Mouse (Mus musculus): ENCODE data around the gene C1qtnf9. TPM values are rescaled to one million over a fixed set of nuclear protein-coding genes. Genes with fewer than 3 reads are reported as not detected.

C1qtnf9 gene
- polyA plus RNA-seq, 1 experiment from 2014 or later, result 0.23 TPM

GRCm38 (mm10) chr14:60770594-60770993 lies 2.7 kb downstream of the C1qtnf9 start:
- ATAC-seq (ENCODE audit: low FRiP score), result peak; percentile 4; the same call in 1 of the 2 replicates
- H3K4me2 ChIP-seq, result 0 out of 2 replicates have a peak overlapping the region, but pooled peaks have one; percentile 53
- H3K4me3 ChIP-seq (replicated peaks), result no peak overlapping the region
- no peaks in the 10 kb centered on the region for H3K27me3 ChIP-seq
- WGBS, result 78% methylated on average over 6 of the region's 6 CpGs
- no peaks in the 10 kb centered on the region for H3K36me3 ChIP-seq (replicated peaks)
- no peak overlapping the region for H3K27ac ChIP-seq
- H3K4me1 ChIP-seq, result no peaks in the 10 kb centered on the region
- no peaks in the 10 kb centered on the region for H3K9me3 ChIP-seq
- no peak overlapping the region for H3K9ac ChIP-seq

- peak overlapping the region; percentile 53 for H3K4me2 ChIP-seq
- WGBS, result 5% methylated on average over 8 of the region's 8 CpGs
- H3K36me3 ChIP-seq (replicated peaks), result no peaks in the 10 kb centered on the region
- H3K9me3 ChIP-seq, result no peaks in the 10 kb centered on the region
- H3K4me1 ChIP-seq, result no peaks in the 10 kb centered on the region
- H3K4me3 ChIP-seq (replicated peaks), result peak overlapping the region; percentile 32
- H3K27ac ChIP-seq, result no peak overlapping the region
- no peak overlapping the region for H3K9ac ChIP-seq
- H3K27me3 ChIP-seq, result no peaks in the 10 kb centered on the region
- peak; percentile 73 for ATAC-seq (ENCODE audit: low FRiP score)
These were observed 3.1 kb downstream of the C1qtnf9 start for GRCm38 (mm10) chr14:60771057-60771456.

GRCm38 (mm10) chr14:60773476-60773875 lies 5.5 kb downstream of the C1qtnf9 start:
- no peaks in the 10 kb centered on the region for H3K36me3 ChIP-seq (replicated peaks)
- no peaks in the 10 kb centered on the region for H3K27me3 ChIP-seq
- no peaks in the 10 kb centered on the region for H3K4me1 ChIP-seq
- no peak overlapping the region for H3K9ac ChIP-seq
- no peak overlapping the region for H3K4me3 ChIP-seq (replicated peaks)
- H3K27ac ChIP-seq, result no peak overlapping the region
- 79% methylated on average over 2 of the region's 2 CpGs for WGBS
- ATAC-seq (ENCODE audit: low FRiP score), result no peak
- no peak overlapping the region for H3K4me2 ChIP-seq
- H3K9me3 ChIP-seq, result no peaks in the 10 kb centered on the region

GRCm38 (mm10) chr14:60776521-60776920 lies 8.6 kb downstream of the C1qtnf9 start:
- H3K9me3 ChIP-seq, result no peaks in the 10 kb centered on the region
- no peaks in the 10 kb centered on the region for H3K36me3 ChIP-seq (replicated peaks)
- H3K9ac ChIP-seq, result no peak overlapping the region
- H3K4me3 ChIP-seq (replicated peaks), result no peak overlapping the region
- H3K4me2 ChIP-seq, result no peak overlapping the region
- 87% methylated on average over 8 of the region's 8 CpGs for WGBS
- H3K27me3 ChIP-seq, result no peaks in the 10 kb centered on the region
- no peak overlapping the region for H3K27ac ChIP-seq
- H3K4me1 ChIP-seq, result no peaks in the 10 kb centered on the region
- no peak for ATAC-seq (ENCODE audit: low FRiP score)

GRCm38 (mm10) chr14:60777485-60777919 lies 9.6 kb downstream of the C1qtnf9 start:
- Histone ChIP-seq H3K27me3 (0 out of 2 replicates have a peak, but pooled peaks cover 3% of the 10 kb centered on the region), H3K36me3 (replicated peaks) (no peaks in the 10 kb centered on the region), H3K27ac (no peak overlapping the region), H3K9ac (no peak overlapping the region), H3K9me3 (no peaks in the 10 kb centered on the region), H3K4me3 (replicated peaks) (no peak overlapping the region), H3K4me2 (no peak overlapping the region), H3K4me1 (no peaks in the 10 kb centered on the region)
- 88% methylated on average over 5 of the region's 5 CpGs for WGBS
- no peak for ATAC-seq (ENCODE audit: low FRiP score)

GRCm38 (mm10) chr14:60779198-60779597 lies 11.3 kb downstream of the C1qtnf9 start:
- Histone ChIP-seq H3K4me2 (no peak overlapping the region), H3K4me1 (no peaks in the 10 kb centered on the region), H3K9ac (no peak overlapping the region), H3K9me3 (no peaks in the 10 kb centered on the region), H3K27me3 (peaks cover 10% of the 10 kb centered on the region; the same call in 1 of the 2 replicates), H3K4me3 (replicated peaks) (no peak overlapping the region), H3K36me3 (replicated peaks) (no peaks in the 10 kb centered on the region), H3K27ac (no peak overlapping the region)
- ATAC-seq (ENCODE audit: low FRiP score), result no peak
- WGBS, result 94% methylated on average over 7 of the region's 7 CpGs

GRCm38 (mm10) chr14:60782121-60782656 lies 14.3 kb downstream of the C1qtnf9 start:
- Histone ChIP-seq H3K4me1 (peaks cover 12% of the 10 kb centered on the region), H3K9me3 (no peaks in the 10 kb centered on the region), H3K27me3 (peaks cover 10% of the 10 kb centered on the region; the same call in 1 of the 2 replicates), H3K36me3 (replicated peaks) (no peaks in the 10 kb centered on the region), H3K4me2 (no peak overlapping the region), H3K27ac (no peak overlapping the region), H3K9ac (no peak overlapping the region), H3K4me3 (replicated peaks) (no peak overlapping the region)
- ATAC-seq (ENCODE audit: low FRiP score), result no peak
- WGBS, result 51% methylated on average over 7 of the region's 7 CpGs

- Histone ChIP-seq H3K27ac (no peak overlapping the region), H3K27me3 (peaks cover 10% of the 10 kb centered on the region; the same call in 1 of the 2 replicates), H3K4me2 (no peak overlapping the region), H3K36me3 (replicated peaks) (0 out of 2 replicates have a peak, but pooled peaks cover 3% of the 10 kb centered on the region), H3K4me1 (peaks cover 12% of the 10 kb centered on the region), H3K9me3 (no peaks in the 10 kb centered on the region), H3K4me3 (replicated peaks) (no peak overlapping the region), H3K9ac (no peak overlapping the region)
- ATAC-seq (ENCODE audit: low FRiP score), result no peak
- 54% methylated on average over 8 of the region's 8 CpGs for WGBS
These were observed 15.3 kb downstream of the C1qtnf9 start for GRCm38 (mm10) chr14:60783196-60783595.

GRCm38 (mm10) chr14:60784427-60785315 lies 16.7 kb downstream of the C1qtnf9 start, which contains the start of gene Mipep:
Gene Mipep, plus strand, starts transcription at chr14:60784573.
- Histone ChIP-seq H3K9me3 (no peaks in the 10 kb centered on the region), H3K4me2 (peak within 1 kb of the TSS; percentile 82), H3K27ac (peak within 1 kb of the TSS; percentile 59; the same call in 1 of the 2 replicates), H3K4me3 (replicated peaks) (peak within 1 kb of the TSS; percentile 86), H3K4me1 (peaks cover 12% of the 10 kb centered on the region), H3K9ac (peak within 1 kb of the TSS; percentile 83), H3K27me3 (peaks cover 10% of the 10 kb centered on the region; the same call in 1 of the 2 replicates), H3K36me3 (replicated peaks) (peaks cover 6% of the 10 kb centered on the region; the same call in 1 of the 2 replicates)
- peak; percentile 94 for ATAC-seq (ENCODE audit: low FRiP score)
- under 1% methylated on average over 61 of the region's 61 CpGs for whole genome bisulfite sequencing

- ATAC-seq (ENCODE audit: low FRiP score), result no peak
- no peaks in the 10 kb centered on the region for H3K9me3 ChIP-seq
- H3K27me3 ChIP-seq, result no peaks in the 10 kb centered on the region
- H3K36me3 ChIP-seq (replicated peaks), result peaks cover 25% of the 10 kb centered on the region
- no peak overlapping the region for H3K9ac ChIP-seq
- no peak overlapping the region for H3K4me2 ChIP-seq
- 37% methylated on average over 3 of the region's 3 CpGs for WGBS
- H3K4me1 ChIP-seq, result peaks cover 8% of the 10 kb centered on the region
- no peak overlapping the region for H3K4me3 ChIP-seq (replicated peaks)
- no peak overlapping the region for H3K27ac ChIP-seq
These were observed 22.2 kb downstream of the C1qtnf9 start for GRCm38 (mm10) chr14:60790103-60790502.

GRCm38 (mm10) chr14:60796600-60797322 lies 28.8 kb downstream of the C1qtnf9 start:
- H3K36me3 ChIP-seq (replicated peaks), result peaks cover 24% of the 10 kb centered on the region
- no peak overlapping the region for H3K4me2 ChIP-seq
- H3K4me3 ChIP-seq (replicated peaks), result no peak overlapping the region
- H3K9ac ChIP-seq, result no peak overlapping the region
- H3K4me1 ChIP-seq, result no peaks in the 10 kb centered on the region
- H3K9me3 ChIP-seq, result no peaks in the 10 kb centered on the region
- no peak for ATAC-seq (ENCODE audit: low FRiP score)
- no peak overlapping the region for H3K27ac ChIP-seq
- H3K27me3 ChIP-seq, result no peaks in the 10 kb centered on the region
- 91% methylated on average over 4 of the region's 4 CpGs for WGBS

GRCm38 (mm10) chr14:60797596-60797995 lies 29.7 kb downstream of the C1qtnf9 start:
- WGBS, result 95% methylated on average over 5 of the region's 5 CpGs
- H3K9me3 ChIP-seq, result no peaks in the 10 kb centered on the region
- no peak overlapping the region for H3K27ac ChIP-seq
- peaks cover 17% of the 10 kb centered on the region; the same call in 1 of the 2 replicates for H3K36me3 ChIP-seq (replicated peaks)
- H3K4me1 ChIP-seq, result no peaks in the 10 kb centered on the region
- no peak overlapping the region for H3K4me3 ChIP-seq (replicated peaks)
- H3K4me2 ChIP-seq, result no peak overlapping the region
- no peak for ATAC-seq (ENCODE audit: low FRiP score)
- H3K9ac ChIP-seq, result no peak overlapping the region
- H3K27me3 ChIP-seq, result no peaks in the 10 kb centered on the region
